Mouse (Mus musculus): ENCODE measurements around the gene Cops8. TPM values are rescaled to one million over a fixed set of nuclear protein-coding genes. Genes with fewer than 3 reads are reported as not detected.

The Cops8 gene
- 61.3 and 77.8 TPM in 2 replicates for total RNA-seq (2017)

GRCm38 (mm10) chr1:90602759-90603560 lies at the start of gene Cops8:
TSS of gene Cops8 (plus strand) at chr1:90602981.
- ATAC-seq (replicated peaks; ENCODE audit: low read depth, poor library complexity, severe bottlenecking): peak; percentile 100

DNA sequence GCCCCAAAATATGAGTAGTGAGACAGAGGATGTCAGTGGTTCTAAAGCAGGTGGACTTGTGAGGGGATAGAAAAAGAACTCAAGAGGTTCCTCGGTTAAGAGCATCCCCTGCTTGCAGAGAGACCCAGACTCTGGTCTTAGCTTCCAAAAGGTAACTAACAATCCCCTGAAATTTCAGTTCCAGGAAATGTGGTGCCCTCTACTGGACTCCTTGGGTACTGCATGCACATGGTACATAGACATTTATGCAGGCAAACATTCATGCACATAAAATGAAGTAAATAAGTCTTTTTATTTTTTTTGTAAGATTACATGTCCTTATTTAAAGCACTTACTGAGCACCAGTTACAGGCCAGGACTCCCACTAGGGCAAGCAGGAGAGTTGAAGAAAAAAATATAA lies 45.6 kb upstream of the Cops8 start:
- no peak for ATAC-seq (replicated peaks; ENCODE audit: low read depth, poor library complexity, severe bottlenecking)

DNA sequence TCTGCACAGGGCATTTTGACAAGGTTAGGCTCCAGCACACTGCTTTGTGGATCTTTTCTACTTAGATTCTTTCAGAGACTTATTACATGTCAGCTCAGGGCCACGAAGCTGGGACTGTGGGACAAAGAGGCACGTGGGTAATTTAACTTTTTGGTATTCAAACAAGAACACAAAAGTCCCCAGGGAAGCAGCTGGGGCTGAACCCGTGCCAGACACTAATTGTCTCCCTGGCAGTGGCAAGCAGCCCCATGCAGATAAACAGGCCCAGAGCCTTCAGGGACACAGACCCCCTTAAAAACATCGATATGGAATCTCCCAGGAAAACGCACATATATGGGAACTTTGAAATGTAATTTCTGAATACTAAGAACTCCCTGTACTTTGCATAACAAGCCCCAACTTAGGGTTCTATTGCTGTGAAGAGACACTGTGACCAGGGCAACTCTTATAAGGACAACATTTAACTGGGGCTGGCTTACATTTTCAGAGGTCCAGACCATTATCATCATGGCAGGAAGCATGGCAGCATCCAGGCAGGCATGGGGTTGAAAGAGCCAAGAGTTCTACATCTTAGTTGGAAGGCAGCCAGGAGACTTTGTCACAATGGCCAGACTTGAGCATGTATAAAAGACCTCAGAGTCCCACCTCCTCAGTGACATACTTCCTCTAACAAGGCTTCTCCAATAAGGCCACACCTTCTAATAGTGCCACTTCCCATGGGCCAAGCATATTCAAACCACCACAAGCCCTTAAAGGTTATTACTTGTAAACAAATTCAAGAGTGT lies 41.6 kb upstream of the Cops8 start:
- no peak for ATAC-seq (replicated peaks; ENCODE audit: low read depth, poor library complexity, severe bottlenecking)

DNA sequence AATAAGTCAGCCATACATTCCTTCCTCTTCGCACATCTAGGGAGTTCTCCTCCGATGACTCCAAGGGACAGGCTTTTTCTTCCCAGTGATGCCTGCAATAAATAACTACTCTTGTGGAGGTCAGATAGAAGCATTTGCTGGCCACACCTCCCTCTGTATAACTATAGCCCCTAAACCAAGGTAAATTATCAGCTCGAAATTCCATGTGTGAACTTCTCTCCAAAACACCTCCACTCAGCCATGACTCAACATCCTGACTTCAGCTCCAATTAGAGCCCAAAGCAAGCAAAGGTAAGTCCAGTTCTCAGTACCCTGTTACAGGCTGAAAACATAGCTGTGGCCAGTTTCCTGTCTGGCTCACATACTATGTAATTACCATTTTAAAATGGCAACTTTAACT lies 38.8 kb upstream of the Cops8 start:
- no peak for ATAC-seq (replicated peaks; ENCODE audit: low read depth, poor library complexity, severe bottlenecking)

DNA sequence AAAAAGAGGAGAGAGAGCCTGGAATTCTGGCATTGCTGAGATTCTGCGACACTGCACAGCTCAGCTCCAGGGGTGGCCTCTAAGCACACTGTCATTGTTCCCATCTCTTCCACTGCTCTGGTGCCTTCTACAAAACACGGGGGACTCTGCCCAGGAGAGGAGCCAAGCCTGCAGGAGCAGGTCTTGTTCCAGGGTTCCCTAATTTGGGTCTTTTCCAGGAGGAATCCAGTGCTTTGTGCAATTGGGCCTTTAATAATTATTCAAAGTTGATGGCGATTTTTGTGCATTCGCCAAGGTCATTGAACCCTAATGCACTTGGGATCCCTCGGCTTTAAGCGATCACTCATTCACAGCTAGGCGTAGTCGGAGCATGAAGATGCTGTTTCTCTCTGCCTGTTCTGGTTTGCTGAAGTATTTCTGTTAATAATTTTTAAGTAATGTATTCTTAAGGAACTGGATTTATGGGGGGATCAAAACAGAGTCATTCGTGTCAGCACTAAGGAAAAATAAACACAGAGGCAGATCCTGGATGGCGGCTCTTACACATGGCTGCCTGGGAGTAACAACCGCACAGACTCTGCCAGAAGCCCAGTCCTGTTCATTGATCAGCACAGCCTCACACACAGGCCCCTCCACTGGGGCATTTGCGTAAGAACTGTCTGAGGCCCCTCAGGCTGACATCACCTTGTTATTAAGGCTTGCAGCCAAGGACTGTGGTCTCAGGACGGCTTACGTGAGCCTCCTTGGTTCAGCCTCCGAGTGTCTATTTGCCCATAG lies 35.9 kb upstream of the Cops8 start:
- no peak for ATAC-seq (replicated peaks; ENCODE audit: low read depth, poor library complexity, severe bottlenecking)

GRCm38 (mm10) chr1:90573831-90574230 lies 28.9 kb upstream of the Cops8 start:
- no peak for ATAC-seq (replicated peaks; ENCODE audit: low read depth, poor library complexity, severe bottlenecking)

DNA sequence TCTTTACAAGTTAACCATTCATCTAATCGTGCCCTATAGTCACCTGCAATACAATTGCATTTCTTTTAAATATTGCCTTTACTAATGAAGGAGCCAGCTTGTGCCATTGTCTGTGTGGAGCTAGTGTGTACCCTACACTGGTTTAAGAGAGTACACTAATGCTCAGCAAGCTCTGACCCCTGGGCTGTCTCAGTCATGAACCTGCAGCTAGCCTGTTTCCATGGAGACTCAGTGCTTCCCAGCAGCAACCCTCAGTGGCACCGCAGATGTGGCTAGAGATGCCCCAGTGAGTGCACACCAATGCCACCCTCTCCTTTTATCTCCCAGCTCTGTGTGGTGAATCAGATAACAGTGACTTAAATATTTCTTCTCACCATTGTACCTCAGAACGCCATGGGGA lies 27.9 kb upstream of the Cops8 start:
- no peak for ATAC-seq (replicated peaks; ENCODE audit: low read depth, poor library complexity, severe bottlenecking)

GRCm38 (mm10) chr1:90577417-90577816 lies 25.4 kb upstream of the Cops8 start:
- ATAC-seq (replicated peaks; ENCODE audit: low read depth, poor library complexity, severe bottlenecking): no peak

DNA sequence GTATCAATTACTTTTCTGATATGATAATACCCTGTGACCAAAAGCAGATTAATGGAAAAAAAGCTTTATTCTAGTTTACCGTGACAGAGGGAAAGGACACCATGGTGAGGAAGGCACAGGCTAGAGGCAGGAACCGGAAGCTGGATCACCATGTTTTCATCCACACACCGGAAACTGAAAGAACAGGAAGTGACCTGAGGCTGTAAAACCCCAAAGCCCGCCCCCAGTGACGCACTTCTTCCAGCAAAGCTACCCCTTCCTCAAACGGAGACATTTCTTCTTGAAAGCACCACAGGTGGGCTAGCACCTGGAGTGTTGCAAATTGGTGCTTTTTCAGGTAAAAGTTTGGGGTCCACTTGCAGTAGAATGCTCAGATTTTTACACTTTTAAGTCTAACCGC lies 20.1 kb upstream of the Cops8 start:
- ATAC-seq (replicated peaks; ENCODE audit: low read depth, poor library complexity, severe bottlenecking): no peak

- ATAC-seq (replicated peaks; ENCODE audit: low read depth, poor library complexity, severe bottlenecking): peak; percentile 70
Measured at GRCm38 (mm10) chr1:90588021-90588734, 14.6 kb upstream of the Cops8 start.

GRCm38 (mm10) chr1:90590797-90591196 lies 12.0 kb upstream of the Cops8 start:
- ATAC-seq (replicated peaks; ENCODE audit: low read depth, poor library complexity, severe bottlenecking): peak; percentile 57; the same call in 1 of the 2 replicates

DNA sequence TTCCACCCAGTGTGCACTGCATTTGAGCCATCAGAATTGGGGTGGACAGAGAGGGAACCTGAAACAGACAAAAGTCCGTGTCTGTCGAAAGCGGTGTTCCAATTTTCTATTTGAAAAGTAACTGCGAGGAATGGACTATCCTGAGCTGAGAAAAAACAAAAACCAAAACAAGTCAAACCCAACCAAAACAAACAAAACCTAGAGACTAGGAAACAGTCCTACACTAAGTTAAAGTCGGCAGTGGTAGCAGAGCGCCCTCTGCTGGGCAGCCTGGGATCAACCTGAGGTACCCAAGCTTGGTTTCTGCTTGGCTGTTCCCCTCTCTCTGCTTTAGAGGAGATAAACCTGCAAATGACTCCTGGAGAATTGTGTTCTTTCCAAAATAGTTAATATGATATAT lies 10.0 kb upstream of the Cops8 start:
- peak; percentile 79 for ATAC-seq (replicated peaks; ENCODE audit: low read depth, poor library complexity, severe bottlenecking)

DNA sequence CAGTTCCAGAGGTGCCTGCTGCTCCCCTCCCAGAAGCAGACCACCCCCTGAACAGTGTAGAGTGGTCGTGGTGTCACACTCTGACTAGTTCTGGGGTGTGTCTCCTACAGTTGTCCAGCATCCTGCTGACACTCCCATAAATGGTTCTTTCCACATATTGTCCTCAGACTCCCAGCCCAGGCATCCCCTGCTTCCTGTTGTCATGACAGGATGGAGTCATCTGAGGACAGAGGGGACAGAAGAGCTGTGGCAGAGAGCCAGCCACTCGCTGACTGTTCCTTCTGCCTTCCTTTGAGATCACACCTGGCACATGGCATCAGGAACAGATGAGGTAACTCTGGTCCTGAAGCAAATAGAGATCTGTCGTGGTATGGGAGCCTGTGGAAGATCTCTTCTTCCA lies 3.6 kb upstream of the Cops8 start:
- ATAC-seq (replicated peaks; ENCODE audit: low read depth, poor library complexity, severe bottlenecking): no peak

GRCm38 (mm10) chr1:90601096-90601495 lies 1.7 kb upstream of the Cops8 start:
- ATAC-seq (replicated peaks; ENCODE audit: low read depth, poor library complexity, severe bottlenecking): no peak

DNA sequence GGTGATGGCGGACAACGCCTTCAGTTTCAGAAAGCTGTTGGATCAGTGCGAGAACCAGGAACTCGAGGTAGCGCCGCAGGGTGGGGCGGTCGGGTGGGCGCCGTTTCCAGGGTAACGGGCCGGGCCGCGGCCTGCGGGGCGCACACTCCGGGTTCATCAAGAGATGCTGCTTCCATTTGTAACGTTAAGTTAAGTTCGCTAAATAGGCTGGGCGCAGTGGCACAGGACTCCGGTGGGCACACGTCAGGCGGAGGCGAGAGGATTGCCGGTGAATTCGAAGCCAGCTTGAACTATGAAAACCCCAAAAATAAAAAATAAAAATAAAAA lies 743 bp downstream of the Cops8 start:
- no peak for ATAC-seq (replicated peaks; ENCODE audit: low read depth, poor library complexity, severe bottlenecking)

- ATAC-seq (replicated peaks; ENCODE audit: low read depth, poor library complexity, severe bottlenecking): no peak
Measured at GRCm38 (mm10) chr1:90609363-90609762, 6.6 kb downstream of the Cops8 start.

DNA sequence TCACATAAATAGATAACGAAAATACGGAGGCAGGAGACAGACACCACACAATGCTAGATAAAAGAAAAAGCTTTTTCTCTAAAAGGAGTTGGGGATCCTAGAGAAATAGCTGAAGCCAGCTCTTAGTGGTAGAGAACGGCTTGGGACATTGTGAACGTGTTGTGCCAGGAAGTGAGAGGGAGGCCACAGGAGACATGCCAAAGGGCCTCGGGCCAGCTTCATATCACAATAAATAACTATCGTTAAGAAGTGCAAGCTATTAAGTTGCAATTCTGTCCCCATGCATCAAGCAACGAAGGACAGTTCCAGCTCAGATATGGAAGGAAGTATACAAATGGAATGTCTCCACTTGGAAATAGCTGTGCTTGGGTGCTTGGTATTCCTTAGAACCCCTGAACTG lies 14.5 kb downstream of the Cops8 start:
- ATAC-seq (replicated peaks; ENCODE audit: low read depth, poor library complexity, severe bottlenecking): no peak

DNA sequence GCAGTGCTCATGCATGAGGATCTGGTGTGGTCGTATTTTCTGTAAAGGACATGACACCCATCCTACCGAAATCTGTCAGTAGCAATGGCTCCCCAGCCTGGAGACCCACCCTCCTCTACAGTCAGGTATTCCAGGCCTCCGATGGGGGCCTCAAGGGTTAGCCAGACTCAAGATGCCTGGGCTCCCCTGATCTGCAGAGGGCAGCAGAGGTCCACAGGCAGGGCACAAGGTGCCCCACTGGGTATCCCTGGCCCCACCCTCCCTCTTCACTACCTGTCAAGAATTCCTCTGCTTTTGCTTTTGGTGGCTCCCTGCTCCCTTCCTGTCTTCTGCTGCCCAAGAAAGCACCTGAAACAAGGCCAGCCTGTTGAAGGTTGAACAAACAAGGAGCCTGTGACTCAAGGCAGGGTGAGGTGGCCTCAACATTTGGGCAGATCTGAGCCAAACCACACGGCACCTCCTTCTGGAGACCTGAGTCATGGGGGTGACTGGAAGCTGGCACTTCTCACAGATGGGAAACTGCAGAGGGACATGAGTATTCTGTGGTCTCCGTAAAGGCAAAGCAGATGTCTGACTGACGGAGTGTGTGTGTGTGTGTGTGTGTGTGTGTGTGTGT lies 30.7 kb downstream of the Cops8 start:
- no peak for ATAC-seq (replicated peaks; ENCODE audit: low read depth, poor library complexity, severe bottlenecking)

GRCm38 (mm10) chr1:90634205-90634745 lies 31.5 kb downstream of the Cops8 start:
- no peak for ATAC-seq (replicated peaks; ENCODE audit: low read depth, poor library complexity, severe bottlenecking)

DNA sequence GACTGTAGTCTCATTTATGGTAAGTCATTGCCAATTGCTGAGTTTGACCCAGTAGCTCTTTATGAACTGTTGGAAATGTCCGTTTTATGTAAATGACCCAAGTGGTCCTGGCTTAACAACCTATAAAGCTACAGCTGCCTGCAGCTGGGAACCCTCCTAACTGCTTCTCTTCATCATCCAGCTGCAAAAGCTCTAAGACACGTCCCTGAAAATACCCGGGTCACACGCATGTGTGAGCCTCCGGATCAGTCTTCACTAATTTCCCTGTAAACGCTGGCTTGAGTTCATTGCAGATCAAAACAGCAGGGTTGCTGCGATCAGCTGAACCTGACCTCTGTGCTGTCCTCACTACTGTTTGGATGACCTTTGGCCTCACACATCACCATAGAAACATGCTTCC lies 35.6 kb downstream of the Cops8 start:
- ATAC-seq (replicated peaks; ENCODE audit: low read depth, poor library complexity, severe bottlenecking): no peak

Data from common myeloid progenitor, adult 5-6 weeks (primary cell).